ENCODE assay signal across 20 mouse cellular contexts in the genomic region with DNA sequence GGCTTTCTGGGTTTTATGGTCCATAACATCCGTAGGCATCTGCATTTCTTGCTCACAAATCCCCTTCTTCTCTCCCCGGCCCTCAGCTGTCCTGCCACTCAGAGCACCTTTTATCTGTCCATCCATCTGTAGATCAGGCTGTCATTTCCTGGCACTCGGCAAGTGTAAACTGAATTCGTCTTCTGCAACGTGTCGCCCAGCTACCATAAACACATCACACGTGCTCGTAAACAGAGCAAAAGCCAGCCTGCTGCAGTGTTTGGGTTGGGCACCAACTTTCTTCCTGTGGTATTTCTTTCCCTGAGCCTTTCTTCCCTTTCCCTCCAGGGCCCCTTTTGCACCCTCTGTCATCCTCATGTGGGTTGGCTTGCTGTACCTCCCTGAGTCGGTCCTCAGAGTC.
DNase-seq lines count a peak whose midpoint lies in the region; ATAC-seq and TF ChIP-seq lines count a peak whose summit lies in the region.
"Had no signal": no experiment of that assay in that cellular context is flagged by ENCODE, and none has a peak within 500 bp of the region (broad histone marks: within the 10 kb centered on the region; RNA-seq: fewer than 3 reads in every experiment).

No protein-coding gene starts in this region.

- H3K9ac ChIP-seq in liver, postnatal 0 days (replicated peaks), result no peak overlapping the region
- H3K9ac ChIP-seq: embryonic facial prominence, embryonic 15.5 days; forebrain, postnatal 0 days; hindbrain, embryonic 13.5 days; neural tube, embryonic 13.5 days had no signal

- H3K4me2 ChIP-seq in liver, postnatal 0 days (ENCODE audit: low read depth, low read length), result no peak overlapping the region
- H3K4me2 ChIP-seq: embryonic facial prominence, embryonic 15.5 days; hindbrain, embryonic 13.5 days; midbrain, embryonic 11.5 days; neural tube, embryonic 13.5 days had no signal

- H3K4me1 ChIP-seq in thymus, adult 2 months (replicated peaks; ENCODE audit: control insufficient read depth, insufficient read depth, low read length), result peaks cover 15% of the 10 kb centered on the region
- H3K4me1 ChIP-seq in liver, postnatal 0 days (ENCODE audit: insufficient read depth), result no peaks in the 10 kb centered on the region
- H3K4me1 ChIP-seq: hindbrain, embryonic 13.5 days had no signal

- no peaks in the 10 kb centered on the region for H3K36me3 ChIP-seq in thymus, adult 2 months (ENCODE audit: control insufficient read depth, insufficient read depth, low read length)
- no peaks in the 10 kb centered on the region for H3K36me3 ChIP-seq in liver, postnatal 0 days (replicated peaks; ENCODE audit: insufficient read depth, low read length)
- H3K36me3 ChIP-seq: embryonic facial prominence, embryonic 15.5 days; hindbrain, embryonic 13.5 days; neural tube, embryonic 13.5 days had no signal

- H3K27ac ChIP-seq in thymus, adult 2 months (ENCODE audit: control insufficient read depth, insufficient read depth, low read length), result peak overlapping the region; percentile 48; the same call in 1 of the 2 replicates
- H3K27ac ChIP-seq in liver, postnatal 0 days (ENCODE audit: low read depth), result no peak overlapping the region
- H3K27ac ChIP-seq: embryonic facial prominence, embryonic 15.5 days; hindbrain, embryonic 13.5 days; neural tube, embryonic 13.5 days had no signal

- no peak for ATAC-seq in liver, postnatal 0 days
- ATAC-seq: forebrain, postnatal 0 days had no signal

- H3K27me3 ChIP-seq in thymus, adult 2 months (ENCODE audit: control insufficient read depth, insufficient read depth, low read length), result no peaks in the 10 kb centered on the region
- H3K27me3 ChIP-seq in liver, postnatal 0 days (ENCODE audit: insufficient read depth, low read length), result no peaks in the 10 kb centered on the region
- H3K27me3 ChIP-seq: CH12.LX; embryonic facial prominence, embryonic 15.5 days; neural tube, embryonic 13.5 days had no signal

- H3K4me3 ChIP-seq in thymus, adult 2 months (ENCODE audit: control insufficient read depth, insufficient read depth, low read length), result no peak overlapping the region
- no peak overlapping the region for H3K4me3 ChIP-seq in liver, postnatal 0 days (ENCODE audit: low read depth, low read length)
- H3K4me3 ChIP-seq: embryonic facial prominence, embryonic 15.5 days; heart, embryonic 10.5 days; hindbrain, embryonic 13.5 days; neural tube, embryonic 13.5 days had no signal

- no peaks in the 10 kb centered on the region for H3K9me3 ChIP-seq in liver, postnatal 0 days (ENCODE audit: low read length)
- H3K9me3 ChIP-seq: embryonic facial prominence, embryonic 15.5 days; heart, embryonic 10.5 days; hindbrain, embryonic 13.5 days; neural tube, embryonic 13.5 days had no signal

- peak; percentile 25 for DNase-seq in thymus, adult 2 months
- DNase-seq in thymus, adult 18-20 months, result no peak
- DNase-seq in induced T-regulatory cell, adult 2 months (ENCODE audit: low read depth), result peak; percentile 41
- DNase-seq in lung, postnatal 25 days (ENCODE audit: low spot score), result peak; percentile 10
- no peak for DNase-seq in liver, postnatal 0 days
- DNase-seq in cerebellum, adult 11 months, result no peak
- no peak for DNase-seq in frontal cortex, postnatal 25 days (ENCODE audit: low spot score in 2 of 2)
- DNase-seq: adrenal gland, postnatal 25 days; cerebellum, adult 2 months; cerebellum, postnatal 36 days; forebrain, postnatal 0 days; heart, postnatal 14 days; liver; right cerebral cortex, adult 18-20 months had no signal

- 9% methylated on average over 9 of the region's 9 CpGs for WGBS in thymus, adult 2 months
- WGBS in liver, postnatal 0 days (ENCODE audit: insufficient replicate concordance), result 37% methylated on average over 9 of the region's 9 CpGs

- no peak for TF ChIP-seq POLR2A in thymus, adult 2 months (IDR thresholded peaks at IDR 0.05; ENCODE audit: control insufficient read depth, extremely low read depth, insufficient read depth, low read length, poor library complexity)

- TF ChIP-seq CTCF in thymus, adult 2 months (IDR thresholded peaks at IDR 0.05; ENCODE audit: borderline replicate concordance, control insufficient read depth, extremely low read depth, insufficient read depth, low read length, poor library complexity), result no peak
- TF ChIP-seq CTCF in liver, postnatal 0 days (IDR thresholded peaks at IDR 0.05; ENCODE audit: low read depth), result no peak

- TF ChIP-seq EP300 in liver, postnatal 0 days (IDR thresholded peaks at IDR 0.05; ENCODE audit: low read depth), result no peak

Comparison
In these comparisons a context has a peak if more than half of its experiments do, and no peak if none do; other contexts are left out.
1. DNase-seq: peak in thymus, adult 2 months (single experiment), induced T-regulatory cell, adult 2 months (single experiment) and lung, postnatal 25 days (single experiment); none in thymus, adult 18-20 months (0 of 2), liver, postnatal 0 days (single experiment), cerebellum, adult 11 months (single experiment) and frontal cortex, postnatal 25 days (0 of 2).